Mouse (Mus musculus): ENCODE measurements around the gene Ptbp2.

Ptbp2 gene

GRCm38 (mm10) chr3:119701467-119701866, 82.8 kb downstream of the Ptbp2 start:
- in situ Hi-C loops (cut with MboI; ENCODE audit: unreplicated experiment in 2 of 2), result no loop called here

DNA sequence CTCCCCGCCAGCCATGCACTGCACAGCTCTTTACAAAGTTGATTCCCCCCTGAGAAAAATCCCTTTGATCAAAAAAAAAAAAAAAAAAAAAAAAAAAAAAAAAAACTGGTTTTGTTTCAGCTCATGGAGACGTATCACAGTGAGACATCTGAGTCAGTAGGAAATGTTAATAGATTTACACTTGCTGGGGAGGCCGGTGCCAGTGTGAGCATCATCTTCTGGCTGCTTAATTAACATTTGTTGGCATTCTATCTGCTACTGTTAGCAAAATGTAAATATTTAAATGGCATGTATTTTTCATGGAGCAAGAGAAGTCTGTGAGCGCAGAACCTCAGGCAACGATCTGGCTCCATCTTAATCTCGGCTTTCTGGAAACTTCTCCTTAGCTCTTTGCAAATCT, 99.5 kb downstream of the Ptbp2 start:
- in situ Hi-C loops (cut with MboI; ENCODE audit: unreplicated experiment in 2 of 2), result no loop called here
